Mouse (Mus musculus) forebrain, embryonic 16.5 days (tissue): ENCODE data around the gene Fbln2. TPM values are rescaled to one million over a fixed set of nuclear protein-coding genes. Genes with fewer than 3 reads are reported as not detected.
A peak's percentile ranks its signal among the peaks of the same experiment; 100 is the strongest.

Experiments used
- ATAC-seq: fragments of 200-750 bp; cut with Nextera tagmentation; 2 replicates; pipeline ENCODE4 v1.8.0; 2017; ENCODE audit warnings: mild to moderate bottlenecking, moderate library complexity
- H3K27ac ChIP-seq: fragments of 300-500 bp; sonication (generic); 2 replicates; pipeline ENCODE4 v1.5.1; 2014; ENCODE audit warnings: low read length, control low read depth
- H3K27me3 ChIP-seq: fragments of 300-500 bp; sonication (generic); replicated peaks from 2 replicates; pipeline ENCODE4 v1.6.1; 2014; ENCODE audit warnings: low read length; ENCODE audit not compliant: control insufficient read depth, insufficient read depth
- H3K36me3 ChIP-seq: fragments of 300-500 bp; sonication (generic); 2 replicates; pipeline ENCODE4 v1.6.1; 2014; ENCODE audit not compliant: control insufficient read depth, insufficient read depth
- H3K4me1 ChIP-seq: fragments of 300-500 bp; sonication (generic); replicated peaks from 2 replicates; pipeline ENCODE4 v1.6.1; 2014; ENCODE audit warnings: low read length; ENCODE audit not compliant: control insufficient read depth, insufficient read depth
- H3K4me2 ChIP-seq: fragments of 300-500 bp; sonication (generic); 2 replicates; pipeline ENCODE4 v1.6.1; 2014; ENCODE audit warnings: mild to moderate bottlenecking, low read length, control low read depth
- H3K4me3 ChIP-seq: fragments of 300-500 bp; sonication (generic); replicated peaks from 2 replicates; pipeline ENCODE4 v1.5.1; 2014; ENCODE audit warnings: mild to moderate bottlenecking, low read length, control low read depth
- H3K9ac ChIP-seq: fragments of 300-500 bp; sonication (generic); replicated peaks from 2 replicates; pipeline ENCODE4 v1.6.1; 2014; ENCODE audit warnings: low read depth, low read length, control low read depth
- H3K9me3 ChIP-seq: fragments of 300-500 bp; sonication (generic); 2 replicates; pipeline ENCODE4 v1.6.1; 2016; ENCODE audit warnings: low read length; ENCODE audit not compliant: control insufficient read depth
- WGBS: fragments of 180-500 bp; shearing (Covaris S2); extraction: QIAGEN DNeasy Blood & Tissue Kit; methylation state at CpG from one replicate; pipeline ENCODE4 v1.1.7; 2014; 5-methylcytosine and 5-hydroxymethylcytosine counted together
- polyA plus RNA-seq: library from polyadenylated mRNA; unstranded; fragments of >200 nt; fragmentation: Nextera tagmentation; extraction: Ambion mirVana; gene quantifications from 2 replicates; pipeline ENCODE4 v1.2.1, GENCODE M21; 2015

Fbln2 gene
- polyA plus RNA-seq, 1 experiment from 2014 or later, result 17.6 TPM

GRCm38 (mm10) chr6:91300079-91300478 is 87.8 kb downstream of the Fbln2 start:
- Histone ChIP-seq H3K9ac (no peak overlapping the region), H3K4me1 (peaks cover 31% of the 10 kb centered on the region), H3K27me3 (no peaks in the 10 kb centered on the region), H3K27ac (peak overlapping the region; percentile 21; the same call in 1 of the 2 replicates), H3K9me3 (no peaks in the 10 kb centered on the region), H3K4me2 (no peak overlapping the region), H3K4me3 (no peak overlapping the region), H3K36me3 (no peaks in the 10 kb centered on the region)
- ATAC-seq, result no peak
- 32% methylated on average over 3 of the region's 3 CpGs for WGBS

- Histone ChIP-seq H3K4me3 (no peak overlapping the region), H3K9me3 (no peaks in the 10 kb centered on the region), H3K27ac (peak overlapping the region; percentile 91), H3K9ac (0 out of 2 replicates have a peak overlapping the region, but pooled peaks have one; percentile 15), H3K36me3 (no peaks in the 10 kb centered on the region), H3K27me3 (no peaks in the 10 kb centered on the region), H3K4me2 (peak overlapping the region; percentile 22; the same call in 1 of the 2 replicates), H3K4me1 (peaks cover 31% of the 10 kb centered on the region)
- ATAC-seq, result peak; percentile 96
- 0% methylated on average over 1 of the region's 1 CpGs for WGBS
Measured at GRCm38 (mm10) chr6:91301839-91302238, 89.6 kb downstream of the Fbln2 start.

GRCm38 (mm10) chr6:91302337-91302736 is 90.1 kb downstream of the Fbln2 start:
- H3K4me3 ChIP-seq, result no peak overlapping the region
- 25% methylated on average over 3 of the region's 3 CpGs for WGBS
- H3K9ac ChIP-seq, result no peak overlapping the region
- H3K4me2 ChIP-seq, result no peak overlapping the region
- H3K36me3 ChIP-seq, result no peaks in the 10 kb centered on the region
- peak; percentile 24 for ATAC-seq
- H3K4me1 ChIP-seq, result peaks cover 31% of the 10 kb centered on the region
- H3K27ac ChIP-seq, result peak overlapping the region; percentile 91
- H3K27me3 ChIP-seq, result no peaks in the 10 kb centered on the region
- H3K9me3 ChIP-seq, result no peaks in the 10 kb centered on the region

- no peaks in the 10 kb centered on the region for H3K9me3 ChIP-seq
- H3K9ac ChIP-seq, result no peak overlapping the region
- no peak for ATAC-seq
- H3K27me3 ChIP-seq, result no peaks in the 10 kb centered on the region
- H3K27ac ChIP-seq, result no peak overlapping the region
- H3K36me3 ChIP-seq, result no peaks in the 10 kb centered on the region
- no peak overlapping the region for H3K4me2 ChIP-seq
- peaks cover 39% of the 10 kb centered on the region for H3K4me1 ChIP-seq
- 89% methylated on average over 4 of the region's 4 CpGs for WGBS
- no peak overlapping the region for H3K4me3 ChIP-seq
Measured at GRCm38 (mm10) chr6:91304172-91304571, 91.9 kb downstream of the Fbln2 start.

- ATAC-seq, result peak; percentile 89
- no peaks in the 10 kb centered on the region for H3K27me3 ChIP-seq
- 15% methylated on average over 1 of the region's 1 CpGs for WGBS
- H3K36me3 ChIP-seq, result no peaks in the 10 kb centered on the region
- H3K4me2 ChIP-seq, result no peak overlapping the region
- H3K9me3 ChIP-seq, result no peaks in the 10 kb centered on the region
- H3K4me1 ChIP-seq, result peaks cover 8% of the 10 kb centered on the region
- H3K27ac ChIP-seq, result peak overlapping the region; percentile 56
- no peak overlapping the region for H3K4me3 ChIP-seq
- no peak overlapping the region for H3K9ac ChIP-seq
Measured at GRCm38 (mm10) chr6:91307972-91308371, 95.7 kb downstream of the Fbln2 start.

GRCm38 (mm10) chr6:91311204-91311603 is 98.9 kb downstream of the Fbln2 start:
- 72% methylated on average over 5 of the region's 5 CpGs for WGBS

GRCm38 (mm10) chr6:91312491-91312890 is 100.2 kb downstream of the Fbln2 start:
- Histone ChIP-seq H3K4me3 (no peak overlapping the region), H3K27me3 (no peaks in the 10 kb centered on the region), H3K4me2 (no peak overlapping the region), H3K4me1 (peaks cover 8% of the 10 kb centered on the region), H3K9ac (no peak overlapping the region), H3K27ac (no peak overlapping the region), H3K36me3 (no peaks in the 10 kb centered on the region), H3K9me3 (peaks cover 1% of the 10 kb centered on the region; the same call in 1 of the 2 replicates)
- 74% methylated on average over 9 of the region's 9 CpGs for WGBS
- no peak for ATAC-seq

More at GRCm38 (mm10) chr6:91311204-91311603, 98.9 kb downstream of the Fbln2 start:
- Histone ChIP-seq H3K4me2 (no peak overlapping the region), H3K4me3 (no peak overlapping the region), H3K9me3 (no peaks in the 10 kb centered on the region), H3K36me3 (no peaks in the 10 kb centered on the region), H3K9ac (no peak overlapping the region), H3K27me3 (no peaks in the 10 kb centered on the region), H3K4me1 (peaks cover 8% of the 10 kb centered on the region), H3K27ac (no peak overlapping the region)
- ATAC-seq, result no peak

Other genes starting within 250 kb of the Fbln2 start
- gene Iqsec1, start 223.8 kb upstream of the Fbln2 start, polyA plus RNA-seq, result 13.2 and 15.1 TPM in 2 replicates
- gene Nup210, start 95.6 kb upstream of the Fbln2 start, polyA plus RNA-seq, result 18.4 and 21.1 TPM in 2 replicates
- 21.0 and 30.7 TPM in 2 replicates for gene Hdac11, start 55.8 kb upstream of the Fbln2 start, polyA plus RNA-seq
- 22.7 and 23.0 TPM in 2 replicates for gene Wnt7a, start 198.9 kb downstream of the Fbln2 start, polyA plus RNA-seq